Mouse (Mus musculus): ENCODE results near the gene Cep19. TPM values are rescaled to one million over a fixed set of nuclear protein-coding genes. Genes with fewer than 3 reads are reported as not detected.
A peak's percentile ranks its signal among the peaks of the same experiment; 100 is the strongest.

Cep19 gene
- polyA plus RNA-seq, 1 experiment from 2014 or later, result 5.8 TPM

DNA sequence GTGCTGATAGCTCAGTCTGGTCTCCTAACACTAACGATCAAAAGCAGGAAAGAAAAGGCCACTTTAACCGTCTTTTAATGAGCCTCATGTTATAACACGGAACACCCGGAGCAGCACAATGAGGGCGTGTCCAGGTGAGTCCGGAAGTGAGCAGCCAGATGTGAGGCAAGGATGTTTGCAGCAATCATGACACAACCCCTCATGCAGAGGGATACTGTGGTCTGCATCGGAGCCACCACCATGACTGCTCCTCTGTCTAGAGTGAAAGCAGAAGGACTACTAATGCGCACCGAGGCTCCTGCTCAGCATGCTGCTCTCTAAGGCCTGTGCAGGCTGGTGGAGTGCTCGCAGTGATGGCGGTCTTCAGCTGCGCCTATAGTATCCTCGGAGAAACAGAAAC is 2.7 kb downstream of the Cep19 start:
- no peak overlapping the region for H3K9ac ChIP-seq (ENCODE audit: low read depth, low read length)
- no peak for ATAC-seq (ENCODE audit: low read depth)
- WGBS (ENCODE audit: insufficient replicate concordance), result 71% methylated on average over 13 of the region's 13 CpGs
- H3K9me3 ChIP-seq (replicated peaks; ENCODE audit: control insufficient read depth, low read length), result no peaks in the 10 kb centered on the region
- H3K4me1 ChIP-seq (ENCODE audit: control insufficient read depth, low read depth, low read length), result peaks cover 16% of the 10 kb centered on the region
- no peak overlapping the region; the same call in 1 of the 2 replicates for H3K27ac ChIP-seq (ENCODE audit: low read length)
- no peak overlapping the region for H3K4me2 ChIP-seq (ENCODE audit: low read depth, low read length)
- no peaks in the 10 kb centered on the region for H3K36me3 ChIP-seq (ENCODE audit: control insufficient read depth, insufficient read depth)
- H3K4me3 ChIP-seq (ENCODE audit: low read depth, low read length), result no peak overlapping the region
- H3K27me3 ChIP-seq (ENCODE audit: control insufficient read depth, insufficient read depth, low read depth, low read length), result no peaks in the 10 kb centered on the region

DNA sequence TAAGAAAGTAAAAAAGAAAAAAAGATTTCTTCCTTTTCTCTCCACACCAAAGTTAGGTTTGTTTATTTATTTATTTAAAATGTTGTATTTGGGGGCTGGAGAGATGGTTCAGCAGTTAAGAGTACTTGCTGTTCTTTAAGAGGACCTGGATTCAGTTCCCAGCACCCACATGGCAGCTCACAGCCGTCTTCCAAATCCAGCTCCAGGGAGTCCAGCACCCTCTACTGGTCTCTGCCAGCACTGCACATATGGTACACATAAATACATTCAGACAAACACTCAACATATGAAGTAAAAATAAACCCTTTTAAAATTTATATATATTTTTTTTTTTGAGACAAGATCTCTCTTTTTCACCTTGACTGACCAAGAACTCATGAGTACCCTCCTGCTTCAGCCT is 6.1 kb downstream of the Cep19 start:
- no peak for ATAC-seq (ENCODE audit: low read depth)

DNA sequence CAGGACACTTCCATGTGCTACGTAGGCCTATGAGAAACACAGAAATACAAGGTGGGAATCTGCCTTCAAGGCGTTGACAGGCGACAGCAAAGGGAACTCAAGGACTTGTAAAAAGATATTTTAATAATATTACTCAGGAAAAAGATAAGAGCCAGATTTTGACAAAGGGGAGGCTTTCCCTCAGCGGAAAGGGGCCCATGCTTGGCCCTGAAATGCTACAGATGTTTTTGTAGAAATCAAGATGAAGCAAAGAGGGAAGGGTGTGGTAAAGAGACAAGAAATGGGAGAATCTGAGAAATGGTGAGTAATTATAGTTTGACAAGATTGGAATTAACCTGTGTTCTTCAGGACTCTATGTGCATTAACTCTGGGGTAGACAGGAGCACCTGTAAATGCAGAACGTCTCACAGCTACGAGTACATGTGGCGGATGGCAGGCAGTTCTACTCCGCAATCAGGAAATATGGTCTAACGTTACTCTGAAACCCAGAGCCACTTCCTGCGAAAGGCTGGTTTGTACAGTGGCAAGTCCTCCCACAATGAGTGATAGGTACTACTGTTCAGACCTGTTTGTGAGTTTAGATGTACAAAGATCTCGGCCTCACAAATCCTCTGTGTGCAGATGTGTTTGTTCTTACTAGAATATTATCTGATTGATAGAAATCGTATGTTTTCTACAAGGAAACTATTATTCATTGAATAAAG is 7.9 kb downstream of the Cep19 start:
- no peak overlapping the region for H3K4me3 ChIP-seq (ENCODE audit: low read depth, low read length)
- 25% methylated on average over 12 of the region's 12 CpGs for WGBS (ENCODE audit: insufficient replicate concordance)
- no peak overlapping the region for H3K9ac ChIP-seq (ENCODE audit: low read depth, low read length)
- peak; percentile 27; the same call in 1 of the 2 replicates for ATAC-seq (ENCODE audit: low read depth)
- H3K27ac ChIP-seq (ENCODE audit: low read length), result no peak overlapping the region
- H3K4me1 ChIP-seq (ENCODE audit: control insufficient read depth, low read depth, low read length), result no peaks in the 10 kb centered on the region; the same call in 1 of the 2 replicates
- H3K4me2 ChIP-seq (ENCODE audit: low read depth, low read length), result peak overlapping the region; percentile 18
- no peaks in the 10 kb centered on the region for H3K36me3 ChIP-seq (ENCODE audit: control insufficient read depth, insufficient read depth)
- no peaks in the 10 kb centered on the region for H3K9me3 ChIP-seq (replicated peaks; ENCODE audit: control insufficient read depth, low read length)
- H3K27me3 ChIP-seq (ENCODE audit: control insufficient read depth, insufficient read depth, low read depth, low read length), result no peaks in the 10 kb centered on the region

More for the DNA sequence above, 6.1 kb downstream of the Cep19 start:
- Histone ChIP-seq H3K4me3 (ENCODE audit: low read depth, low read length) (no peak overlapping the region), H3K36me3 (ENCODE audit: control insufficient read depth, insufficient read depth) (no peaks in the 10 kb centered on the region), H3K9me3 (replicated peaks; ENCODE audit: control insufficient read depth, low read length) (no peaks in the 10 kb centered on the region), H3K27ac (ENCODE audit: low read length) (no peak overlapping the region), H3K9ac (ENCODE audit: low read depth, low read length) (no peak overlapping the region), H3K4me1 (ENCODE audit: control insufficient read depth, low read depth, low read length) (no peaks in the 10 kb centered on the region; the same call in 1 of the 2 replicates), H3K4me2 (ENCODE audit: low read depth, low read length) (no peak overlapping the region), H3K27me3 (ENCODE audit: control insufficient read depth, insufficient read depth, low read depth, low read length) (no peaks in the 10 kb centered on the region)
- 94% methylated on average over 1 of the region's 1 CpGs for WGBS (ENCODE audit: insufficient replicate concordance)

DNA sequence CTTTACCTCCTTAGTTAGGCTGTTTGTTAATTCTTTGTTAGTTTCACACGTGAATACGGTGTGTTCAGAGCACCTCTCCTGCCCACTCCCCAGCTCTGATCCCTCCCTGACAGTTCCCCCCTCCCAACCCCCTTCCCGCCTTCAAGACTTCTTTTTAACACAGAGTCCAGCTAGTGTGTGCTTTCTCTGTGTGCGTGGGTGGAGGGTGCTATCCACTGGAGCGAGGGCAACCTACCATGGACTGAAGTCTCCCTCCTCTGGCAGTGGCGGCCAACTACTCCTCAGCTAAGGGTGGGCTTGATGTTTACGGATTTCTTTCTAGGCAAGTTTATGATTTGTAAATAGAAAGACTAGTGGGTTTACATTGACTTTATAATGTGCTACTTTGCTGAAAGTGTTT is 8.6 kb downstream of the Cep19 start:
- Histone ChIP-seq H3K4me3 (ENCODE audit: low read depth, low read length) (no peak overlapping the region), H3K27me3 (ENCODE audit: control insufficient read depth, insufficient read depth, low read depth, low read length) (no peaks in the 10 kb centered on the region), H3K9ac (ENCODE audit: low read depth, low read length) (no peak overlapping the region), H3K36me3 (ENCODE audit: control insufficient read depth, insufficient read depth) (no peaks in the 10 kb centered on the region), H3K27ac (ENCODE audit: low read length) (no peak overlapping the region), H3K9me3 (replicated peaks; ENCODE audit: control insufficient read depth, low read length) (no peaks in the 10 kb centered on the region), H3K4me1 (ENCODE audit: control insufficient read depth, low read depth, low read length) (no peaks in the 10 kb centered on the region; the same call in 1 of the 2 replicates), H3K4me2 (ENCODE audit: low read depth, low read length) (peak overlapping the region; percentile 18; the same call in 1 of the 2 replicates)
- 28% methylated on average over 7 of the region's 7 CpGs for WGBS (ENCODE audit: insufficient replicate concordance)
- ATAC-seq (ENCODE audit: low read depth), result 0 out of 2 replicates have a peak, but pooled peaks have one; percentile 19

DNA sequence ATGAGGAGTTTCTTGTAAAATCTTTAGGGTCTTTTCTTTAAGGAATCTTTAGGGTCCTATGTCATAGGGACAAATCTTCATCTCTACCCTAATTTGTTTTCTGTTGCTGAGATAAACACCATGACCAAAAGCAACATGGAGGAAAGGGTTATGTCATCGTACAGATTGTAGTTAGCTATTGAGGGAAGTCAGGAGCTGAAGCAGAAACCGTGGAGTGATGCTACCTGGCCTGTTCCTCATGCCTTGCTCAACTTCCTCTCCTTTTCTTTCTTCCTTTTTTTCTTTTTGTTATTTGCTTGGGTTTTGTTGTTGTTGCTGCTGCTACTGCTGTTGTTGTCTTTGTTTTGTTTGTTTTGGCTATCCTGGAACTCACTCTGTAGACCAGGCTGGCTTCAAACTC is 9.0 kb downstream of the Cep19 start:
- H3K4me1 ChIP-seq (ENCODE audit: control insufficient read depth, low read depth, low read length), result peaks cover 3% of the 10 kb centered on the region; the same call in 1 of the 2 replicates
- H3K27me3 ChIP-seq (ENCODE audit: control insufficient read depth, insufficient read depth, low read depth, low read length), result no peaks in the 10 kb centered on the region
- H3K9ac ChIP-seq (ENCODE audit: low read depth, low read length), result no peak overlapping the region
- 0 out of 2 replicates have a peak overlapping the region, but pooled peaks have one; percentile 18 for H3K4me2 ChIP-seq (ENCODE audit: low read depth, low read length)
- 23% methylated on average over 2 of the region's 2 CpGs for WGBS (ENCODE audit: insufficient replicate concordance)
- no peak overlapping the region for H3K4me3 ChIP-seq (ENCODE audit: low read depth, low read length)
- no peak overlapping the region for H3K27ac ChIP-seq (ENCODE audit: low read length)
- H3K9me3 ChIP-seq (replicated peaks; ENCODE audit: control insufficient read depth, low read length), result no peaks in the 10 kb centered on the region
- ATAC-seq (ENCODE audit: low read depth), result no peak
- no peaks in the 10 kb centered on the region for H3K36me3 ChIP-seq (ENCODE audit: control insufficient read depth, insufficient read depth)

DNA sequence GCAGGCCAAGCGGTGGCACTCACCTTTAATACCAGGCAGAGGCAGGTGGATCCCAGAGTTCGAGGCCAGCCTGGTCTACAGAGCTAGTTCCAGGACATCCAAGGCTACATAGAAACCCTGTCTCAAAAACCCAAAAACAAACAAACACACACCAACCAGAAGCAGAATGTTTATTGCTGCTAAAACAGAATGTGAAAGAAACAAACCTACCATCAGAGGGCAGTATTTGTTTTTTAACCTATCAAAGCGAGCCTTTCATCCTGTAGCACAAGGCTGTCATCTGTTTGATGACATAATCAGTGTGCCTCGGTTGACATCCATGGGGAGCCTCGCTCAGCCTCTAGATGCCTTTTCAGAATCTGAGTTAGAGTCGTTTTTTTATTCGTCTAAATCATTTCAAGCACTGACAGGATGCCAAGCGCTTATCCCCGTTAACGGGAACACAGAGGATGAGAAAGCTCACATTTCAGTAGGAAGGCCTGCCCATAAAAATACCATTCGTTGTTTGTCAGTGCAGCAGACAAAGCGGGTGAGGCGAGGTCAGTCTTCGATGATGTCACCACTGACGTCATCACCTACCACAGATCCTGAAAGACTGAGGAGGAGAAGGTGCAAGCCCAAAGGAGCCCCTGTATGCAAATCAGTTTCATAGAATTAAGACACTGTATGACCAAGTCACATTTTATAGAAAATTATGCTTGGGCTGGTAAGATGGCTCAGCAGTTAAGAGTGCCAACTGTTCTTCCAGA is 11.5 kb downstream of the Cep19 start:
- WGBS (ENCODE audit: insufficient replicate concordance), result 61% methylated on average over 15 of the region's 15 CpGs

DNA sequence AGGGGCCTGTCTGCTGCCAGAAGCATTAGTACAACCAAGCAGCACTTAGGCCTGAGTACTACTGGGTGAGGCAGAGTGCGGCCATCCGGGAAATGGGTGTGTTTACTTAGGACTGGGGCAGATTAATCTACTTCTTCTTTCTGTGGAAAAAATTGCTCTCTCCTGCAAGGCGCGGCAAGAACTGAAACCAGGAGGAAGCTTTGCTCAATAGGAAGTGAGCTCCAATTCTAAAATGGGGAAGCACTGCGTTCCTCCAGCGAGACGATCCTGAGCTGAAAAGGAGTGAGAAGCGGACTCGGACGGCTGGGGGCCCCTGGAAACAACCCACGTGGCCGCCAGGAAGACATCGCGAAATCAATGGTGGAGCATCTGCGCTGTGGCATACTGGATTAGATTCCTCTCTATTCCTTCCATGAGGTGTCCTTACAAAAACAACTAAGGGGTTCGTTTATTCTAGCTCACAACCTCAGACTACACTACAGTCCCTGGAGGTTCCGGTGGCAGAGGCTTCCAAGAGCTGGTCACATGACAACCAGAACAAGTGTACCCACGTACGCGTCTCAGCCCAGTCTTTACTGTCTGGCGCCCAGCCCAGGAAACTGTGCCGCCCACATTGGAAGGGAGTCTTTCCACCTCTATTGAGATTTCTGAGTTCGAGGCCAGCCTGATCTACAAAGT is 14.1 kb downstream of the Cep19 start:
- ATAC-seq (ENCODE audit: low read depth), result peak; percentile 70
- H3K27ac ChIP-seq (ENCODE audit: low read length), result peak overlapping the region; percentile 68

More for the DNA sequence above, 11.5 kb downstream of the Cep19 start:
- H3K4me2 ChIP-seq (ENCODE audit: low read depth, low read length), result no peak overlapping the region
- no peak for ATAC-seq (ENCODE audit: low read depth)
- H3K9me3 ChIP-seq (replicated peaks; ENCODE audit: control insufficient read depth, low read length), result no peaks in the 10 kb centered on the region
- no peaks in the 10 kb centered on the region for H3K27me3 ChIP-seq (ENCODE audit: control insufficient read depth, insufficient read depth, low read depth, low read length)
- H3K4me1 ChIP-seq (ENCODE audit: control insufficient read depth, low read depth, low read length), result peaks cover 12% of the 10 kb centered on the region; the same call in 1 of the 2 replicates
- H3K4me3 ChIP-seq (ENCODE audit: low read depth, low read length), result no peak overlapping the region
- no peaks in the 10 kb centered on the region for H3K36me3 ChIP-seq (ENCODE audit: control insufficient read depth, insufficient read depth)
- no peak overlapping the region for H3K9ac ChIP-seq (ENCODE audit: low read depth, low read length)
- no peak overlapping the region for H3K27ac ChIP-seq (ENCODE audit: low read length)

DNA sequence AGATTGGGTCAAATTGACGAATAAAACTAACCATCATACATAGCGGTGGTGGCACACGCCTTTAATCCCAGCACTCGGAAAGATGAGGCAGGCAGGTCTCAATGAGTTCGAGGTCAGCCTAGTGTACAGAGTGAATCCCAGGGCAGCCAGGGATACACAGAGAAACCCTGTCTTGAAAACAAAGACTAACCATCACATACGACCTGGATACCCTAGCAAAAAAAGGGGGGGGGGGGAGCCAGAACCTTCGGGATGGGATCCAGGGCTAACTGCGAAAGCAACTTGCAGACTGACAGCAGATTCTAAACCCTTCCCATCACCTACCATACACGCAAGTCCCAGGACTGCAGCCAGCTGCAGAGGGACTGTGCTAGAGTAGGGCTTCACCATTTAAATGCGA is 14.8 kb downstream of the Cep19 start:
- peaks cover 12% of the 10 kb centered on the region; the same call in 1 of the 2 replicates for H3K4me1 ChIP-seq (ENCODE audit: control insufficient read depth, low read depth, low read length)
- no peak for ATAC-seq (ENCODE audit: low read depth)
- H3K27ac ChIP-seq (ENCODE audit: low read length), result peak overlapping the region; percentile 68; the same call in 1 of the 2 replicates
- no peaks in the 10 kb centered on the region for H3K27me3 ChIP-seq (ENCODE audit: control insufficient read depth, insufficient read depth, low read depth, low read length)
- H3K4me3 ChIP-seq (ENCODE audit: low read depth, low read length), result no peak overlapping the region; the same call in 1 of the 2 replicates
- H3K4me2 ChIP-seq (ENCODE audit: low read depth, low read length), result peak overlapping the region; percentile 53; the same call in 1 of the 2 replicates
- 80% methylated on average over 10 of the region's 10 CpGs for WGBS (ENCODE audit: insufficient replicate concordance)
- no peak overlapping the region for H3K9ac ChIP-seq (ENCODE audit: low read depth, low read length)
- no peaks in the 10 kb centered on the region for H3K36me3 ChIP-seq (ENCODE audit: control insufficient read depth, insufficient read depth)
- H3K9me3 ChIP-seq (replicated peaks; ENCODE audit: control insufficient read depth, low read length), result no peaks in the 10 kb centered on the region

More for the DNA sequence above, 14.1 kb downstream of the Cep19 start:
- Histone ChIP-seq H3K4me3 (ENCODE audit: low read depth, low read length) (peak overlapping the region; percentile 16), H3K4me2 (ENCODE audit: low read depth, low read length) (peak overlapping the region; percentile 53), H3K4me1 (ENCODE audit: control insufficient read depth, low read depth, low read length) (peaks cover 12% of the 10 kb centered on the region; the same call in 1 of the 2 replicates), H3K36me3 (ENCODE audit: control insufficient read depth, insufficient read depth) (no peaks in the 10 kb centered on the region), H3K9me3 (replicated peaks; ENCODE audit: control insufficient read depth, low read length) (no peaks in the 10 kb centered on the region), H3K9ac (ENCODE audit: low read depth, low read length) (peak overlapping the region; percentile 10; the same call in 1 of the 2 replicates), H3K27me3 (ENCODE audit: control insufficient read depth, insufficient read depth, low read depth, low read length) (no peaks in the 10 kb centered on the region)
- 8% methylated on average over 23 of the region's 23 CpGs for whole genome bisulfite sequencing (ENCODE audit: insufficient replicate concordance)
